Mouse (Mus musculus) urinary bladder, adult 18-20 months (tissue): ENCODE measurements around the gene D930048N14Rik.
"Not testable (repeated sequence)": the region's sequence is repeated elsewhere in the genome, so short reads cannot be mapped to it uniquely, and the experiment has no call there.

ENCODE experiments used
- DNase-seq, 2 experiments: peaks; one replicate each; pipeline ENCODE4 v3.0.0; 2022; ENCODE audit warnings: low spot score in 2 of 2, mixed read lengths in 2 of 2

D930048N14Rik gene

GRCm38 (mm10) chr11:51650691-51651515, at the start of gene D930048N14Rik, which contains the start of gene N4bp3:
D930048N14Rik (plus strand) TSS chr11:51650954.
N4bp3 (minus strand) TSS chr11:51650842.
- peak; percentile 71 to 79 for DNase-seq

GRCm38 (mm10) chr11:51602253-51602652, 48.5 kb upstream of the D930048N14Rik start:
- DNase-seq = no peak

GRCm38 (mm10) chr11:51605602-51606446, 44.9 kb upstream of the D930048N14Rik start:
- peak; percentile 81 to 88 for DNase-seq

- DNase-seq = peak; percentile 91 to 96
Observed at GRCm38 (mm10) chr11:51606447-51607095, 44.2 kb upstream of the D930048N14Rik start, which contains the start of gene Hnrnpab. Hnrnpab (minus strand) TSS chr11:51606847.

GRCm38 (mm10) chr11:51607096-51607738, 43.5 kb upstream of the D930048N14Rik start:
- no peak for DNase-seq

- DNase-seq = no peak
Observed at GRCm38 (mm10) chr11:51609266-51609909, 41.4 kb upstream of the D930048N14Rik start.

- not testable (repeated sequence) for DNase-seq
Observed at GRCm38 (mm10) chr11:51609940-51610339, 40.8 kb upstream of the D930048N14Rik start.

- no peak for DNase-seq
Observed at GRCm38 (mm10) chr11:51614256-51614655, 36.5 kb upstream of the D930048N14Rik start.

GRCm38 (mm10) chr11:51615129-51615528, 35.6 kb upstream of the D930048N14Rik start:
- peak in 1 of 2 experiments; percentile 24 for DNase-seq

- peak; percentile 71 to 73 for DNase-seq
Observed at GRCm38 (mm10) chr11:51615601-51616000, 35.2 kb upstream of the D930048N14Rik start.

- not testable (repeated sequence) for DNase-seq
Observed at GRCm38 (mm10) chr11:51616113-51616512, 34.6 kb upstream of the D930048N14Rik start.

GRCm38 (mm10) chr11:51617693-51618092, 33.1 kb upstream of the D930048N14Rik start:
- DNase-seq = peak in 1 of 2 experiments; percentile 51

GRCm38 (mm10) chr11:51618894-51619408, 31.8 kb upstream of the D930048N14Rik start:
- DNase-seq = no peak

- peak; percentile 90 to 92 for DNase-seq
Observed at GRCm38 (mm10) chr11:51619409-51620060, 31.2 kb upstream of the D930048N14Rik start, which contains the start of gene Nhp2. Nhp2 (plus strand) TSS chr11:51619735.

GRCm38 (mm10) chr11:51620084-51620483, 30.7 kb upstream of the D930048N14Rik start:
- no peak for DNase-seq

GRCm38 (mm10) chr11:51621776-51622175, 29.0 kb upstream of the D930048N14Rik start:
- DNase-seq = no peak

GRCm38 (mm10) chr11:51622971-51623491, 27.7 kb upstream of the D930048N14Rik start:
- no peak for DNase-seq

- no peak for DNase-seq
Observed at GRCm38 (mm10) chr11:51625187-51625820, 25.4 kb upstream of the D930048N14Rik start.

- no peak for DNase-seq
Observed at GRCm38 (mm10) chr11:51627425-51627824, 23.3 kb upstream of the D930048N14Rik start.
